Mouse (Mus musculus): ENCODE measurements around the gene Tfr2. TPM values are rescaled to one million over a fixed set of nuclear protein-coding genes. Genes with fewer than 3 reads are reported as not detected.
A peak's percentile ranks its signal among the peaks of the same experiment; 100 is the strongest.

Tfr2 gene
- 22.3 and 25.5 TPM in 2 replicates for polyA plus RNA-seq (2012; rRNA removed)

- Histone ChIP-seq H3K4me3 (ENCODE audit: insufficient read depth, low read length) (no peak within 1 kb of the TSS), H3K27ac (ENCODE audit: insufficient read depth, low read length) (no peak within 1 kb of the TSS), H3K4me1 (ENCODE audit: control insufficient read depth, insufficient read depth, low read length) (no peaks in the 10 kb centered on the region; the same call in 1 of the 2 replicates)
- TF ChIP-seq POLR2A (IDR thresholded peaks at IDR 0.05; ENCODE audit: extremely low read depth, insufficient read depth, low read length) (no peak), CTCF (IDR thresholded peaks at IDR 0.05; ENCODE audit: extremely low read depth, insufficient read depth, low read length) (no peak)
These were observed at the start of gene Tfr2 for GRCm38 (mm10) chr5:137569665-137570064. Tfr2 (plus strand) TSS chr5:137569840.

GRCm38 (mm10) chr5:137521861-137522260 is 47.8 kb upstream of the Tfr2 start:
- TF ChIP-seq POLR2A (IDR thresholded peaks at IDR 0.05; ENCODE audit: extremely low read depth, insufficient read depth, low read length) (no peak), CTCF (IDR thresholded peaks at IDR 0.05; ENCODE audit: extremely low read depth, insufficient read depth, low read length) (no peak)
- H3K4me1 ChIP-seq (ENCODE audit: control insufficient read depth, insufficient read depth, low read length) = no peaks in the 10 kb centered on the region; the same call in 1 of the 2 replicates
- H3K27ac ChIP-seq (ENCODE audit: insufficient read depth, low read length) = no peak overlapping the region
- H3K4me3 ChIP-seq (ENCODE audit: insufficient read depth, low read length) = no peak overlapping the region

- no peak overlapping the region for H3K4me3 ChIP-seq (ENCODE audit: insufficient read depth, low read length)
- H3K27ac ChIP-seq (ENCODE audit: insufficient read depth, low read length) = no peak overlapping the region
- H3K4me1 ChIP-seq (ENCODE audit: control insufficient read depth, insufficient read depth, low read length) = no peaks in the 10 kb centered on the region; the same call in 1 of the 2 replicates
- TF ChIP-seq POLR2A (IDR thresholded peaks at IDR 0.05; ENCODE audit: extremely low read depth, insufficient read depth, low read length) = no peak
- TF ChIP-seq CTCF (IDR thresholded peaks at IDR 0.05; ENCODE audit: extremely low read depth, insufficient read depth, low read length) = no peak
These were observed 46.9 kb upstream of the Tfr2 start for GRCm38 (mm10) chr5:137522711-137523110.

GRCm38 (mm10) chr5:137523396-137524250 is 46.0 kb upstream of the Tfr2 start:
- no peaks in the 10 kb centered on the region; the same call in 1 of the 2 replicates for H3K4me1 ChIP-seq (ENCODE audit: control insufficient read depth, insufficient read depth, low read length)
- H3K4me3 ChIP-seq (ENCODE audit: insufficient read depth, low read length) = no peak overlapping the region
- no peak for TF ChIP-seq CTCF (IDR thresholded peaks at IDR 0.05; ENCODE audit: extremely low read depth, insufficient read depth, low read length)
- no peak for TF ChIP-seq POLR2A (IDR thresholded peaks at IDR 0.05; ENCODE audit: extremely low read depth, insufficient read depth, low read length)
- H3K27ac ChIP-seq (ENCODE audit: insufficient read depth, low read length) = no peak overlapping the region

GRCm38 (mm10) chr5:137524251-137524515 is 45.5 kb upstream of the Tfr2 start:
- Histone ChIP-seq H3K4me3 (ENCODE audit: insufficient read depth, low read length) (no peak overlapping the region), H3K4me1 (ENCODE audit: control insufficient read depth, insufficient read depth, low read length) (no peaks in the 10 kb centered on the region; the same call in 1 of the 2 replicates), H3K27ac (ENCODE audit: insufficient read depth, low read length) (no peak overlapping the region)
- no peak for TF ChIP-seq POLR2A (IDR thresholded peaks at IDR 0.05; ENCODE audit: extremely low read depth, insufficient read depth, low read length)
- no peak for TF ChIP-seq CTCF (IDR thresholded peaks at IDR 0.05; ENCODE audit: extremely low read depth, insufficient read depth, low read length)

GRCm38 (mm10) chr5:137524671-137525070 is 45.0 kb upstream of the Tfr2 start:
- no peak overlapping the region for H3K27ac ChIP-seq (ENCODE audit: insufficient read depth, low read length)
- no peak overlapping the region for H3K4me3 ChIP-seq (ENCODE audit: insufficient read depth, low read length)
- H3K4me1 ChIP-seq (ENCODE audit: control insufficient read depth, insufficient read depth, low read length) = no peaks in the 10 kb centered on the region; the same call in 1 of the 2 replicates
- TF ChIP-seq POLR2A (IDR thresholded peaks at IDR 0.05; ENCODE audit: extremely low read depth, insufficient read depth, low read length) (no peak), CTCF (IDR thresholded peaks at IDR 0.05; ENCODE audit: extremely low read depth, insufficient read depth, low read length) (no peak)

GRCm38 (mm10) chr5:137525511-137525910 is 44.1 kb upstream of the Tfr2 start:
- no peak overlapping the region for H3K27ac ChIP-seq (ENCODE audit: insufficient read depth, low read length)
- TF ChIP-seq CTCF (IDR thresholded peaks at IDR 0.05; ENCODE audit: extremely low read depth, insufficient read depth, low read length) (no peak), POLR2A (IDR thresholded peaks at IDR 0.05; ENCODE audit: extremely low read depth, insufficient read depth, low read length) (no peak)
- no peak overlapping the region for H3K4me3 ChIP-seq (ENCODE audit: insufficient read depth, low read length)
- H3K4me1 ChIP-seq (ENCODE audit: control insufficient read depth, insufficient read depth, low read length) = peaks cover 2% of the 10 kb centered on the region; the same call in 1 of the 2 replicates

- Histone ChIP-seq H3K4me1 (ENCODE audit: control insufficient read depth, insufficient read depth, low read length) (peaks cover 2% of the 10 kb centered on the region; the same call in 1 of the 2 replicates), H3K4me3 (ENCODE audit: insufficient read depth, low read length) (no peak overlapping the region), H3K27ac (ENCODE audit: insufficient read depth, low read length) (0 out of 2 replicates have a peak overlapping the region, but pooled peaks have one; percentile 46)
- no peak for TF ChIP-seq CTCF (IDR thresholded peaks at IDR 0.05; ENCODE audit: extremely low read depth, insufficient read depth, low read length)
- TF ChIP-seq POLR2A (IDR thresholded peaks at IDR 0.05; ENCODE audit: extremely low read depth, insufficient read depth, low read length) = 0 out of 2 replicates have a peak, but pooled peaks have one; percentile 2
These were observed 43.3 kb upstream of the Tfr2 start for GRCm38 (mm10) chr5:137526192-137526936.

GRCm38 (mm10) chr5:137527413-137527812 is 42.2 kb upstream of the Tfr2 start:
- Histone ChIP-seq H3K4me3 (ENCODE audit: insufficient read depth, low read length) (no peak overlapping the region), H3K4me1 (ENCODE audit: control insufficient read depth, insufficient read depth, low read length) (peaks cover 2% of the 10 kb centered on the region; the same call in 1 of the 2 replicates), H3K27ac (ENCODE audit: insufficient read depth, low read length) (no peak overlapping the region)
- TF ChIP-seq POLR2A (IDR thresholded peaks at IDR 0.05; ENCODE audit: extremely low read depth, insufficient read depth, low read length) (no peak; the same call in 1 of the 2 replicates), CTCF (IDR thresholded peaks at IDR 0.05; ENCODE audit: extremely low read depth, insufficient read depth, low read length) (no peak)
